ENCODE assay signal across 14 mouse cellular contexts in genomic region chr15:96021506-96021905, GRCm38 (mm10).
DNase-seq lines count a peak whose midpoint lies in the region; ATAC-seq and TF ChIP-seq lines count a peak whose summit lies in the region.
"Had no signal": no experiment of that assay in that cellular context is flagged by ENCODE, and none has a peak within 500 bp of the region (broad histone marks: within the 10 kb centered on the region; RNA-seq: fewer than 3 reads in every experiment).

No protein-coding gene starts in this region.

- H3K36me3 ChIP-seq in kidney, postnatal 0 days (ENCODE audit: insufficient read depth, low read length) = no peaks in the 10 kb centered on the region
- H3K36me3 ChIP-seq: liver, embryonic 13.5 days; midbrain, embryonic 12.5 days had no signal

- peak; percentile 68 for TF ChIP-seq CTCF in kidney, postnatal 0 days (IDR thresholded peaks at IDR 0.05; ENCODE audit: low read depth)

- no peaks in the 10 kb centered on the region for H3K27me3 ChIP-seq in kidney, postnatal 0 days (ENCODE audit: insufficient read depth, low read length)
- H3K27me3 ChIP-seq: liver, embryonic 13.5 days; midbrain, embryonic 12.5 days had no signal

- no peaks in the 10 kb centered on the region for H3K4me1 ChIP-seq in kidney, postnatal 0 days (replicated peaks; ENCODE audit: insufficient read depth, low read length)
- H3K4me1 ChIP-seq: liver, embryonic 13.5 days; midbrain, embryonic 12.5 days had no signal

- ATAC-seq in kidney, postnatal 0 days (replicated peaks; ENCODE audit: low FRiP score, low read depth) = no peak

- H3K27ac ChIP-seq in kidney, postnatal 0 days = no peak overlapping the region
- H3K27ac ChIP-seq: liver, embryonic 13.5 days; midbrain, embryonic 12.5 days had no signal

- no peak overlapping the region for H3K4me3 ChIP-seq in kidney, postnatal 0 days (replicated peaks; ENCODE audit: low read depth, low read length)
- H3K4me3 ChIP-seq: liver, embryonic 13.5 days; midbrain, embryonic 12.5 days had no signal

- no peak overlapping the region for H3K9ac ChIP-seq in kidney, postnatal 0 days (ENCODE audit: low read depth, low read length)
- H3K9ac ChIP-seq: liver, embryonic 13.5 days; midbrain, embryonic 12.5 days had no signal

- no peaks in the 10 kb centered on the region for H3K9me3 ChIP-seq in kidney, postnatal 0 days (replicated peaks; ENCODE audit: low read length)

- peak; percentile 40 to 58 for DNase-seq in cerebellum, postnatal 10 days
- no peak for DNase-seq in cerebellum, postnatal 36 days
- DNase-seq in kidney, postnatal 0 days (ENCODE audit: low spot score) = peak; percentile 64
- no peak for DNase-seq in kidney, postnatal 25 days
- DNase-seq in ES-CJ7 (ENCODE audit: low read depth, low spot score) = peak; percentile 23
- DNase-seq in layer of hippocampus, adult 9-10 months (ENCODE audit: low spot score) = peak; percentile 3
- no peak for DNase-seq in adrenal gland, postnatal 25 days
- no peak for DNase-seq in adrenal gland, adult 8-10 months
- DNase-seq: cerebellum, adult 11 months; kidney, adult 9 months; liver, embryonic 13.5 days; thymus, postnatal 36 days had no signal

- 60% methylated on average over 10 of the region's 10 CpGs for WGBS in kidney, postnatal 0 days

- H3K4me2 ChIP-seq in kidney, postnatal 0 days (ENCODE audit: low read length) = no peak overlapping the region
- H3K4me2 ChIP-seq: heart, embryonic 11.5 days; liver, embryonic 13.5 days; midbrain, embryonic 12.5 days had no signal

Comparison
In these comparisons a context has a peak if more than half of its experiments do, and no peak if none do; other contexts are left out.
1. DNase-seq: peak in cerebellum, postnatal 10 days (2 of 2), kidney, postnatal 0 days (single experiment), ES-CJ7 (single experiment) and layer of hippocampus, adult 9-10 months (single experiment); none in cerebellum, postnatal 36 days (0 of 2), kidney, postnatal 25 days (0 of 2), adrenal gland, postnatal 25 days (single experiment) and adrenal gland, adult 8-10 months (single experiment).